Mouse (Mus musculus): Measurements from ENCODE around the gene Smtnl1. TPM values are rescaled to one million over a fixed set of nuclear protein-coding genes. Genes with fewer than 3 reads are reported as not detected.

Gene Smtnl1
- total and polyA plus RNA-seq, 3 experiments = 0.13 to 1.5 TPM; not detected in 1

DNA sequence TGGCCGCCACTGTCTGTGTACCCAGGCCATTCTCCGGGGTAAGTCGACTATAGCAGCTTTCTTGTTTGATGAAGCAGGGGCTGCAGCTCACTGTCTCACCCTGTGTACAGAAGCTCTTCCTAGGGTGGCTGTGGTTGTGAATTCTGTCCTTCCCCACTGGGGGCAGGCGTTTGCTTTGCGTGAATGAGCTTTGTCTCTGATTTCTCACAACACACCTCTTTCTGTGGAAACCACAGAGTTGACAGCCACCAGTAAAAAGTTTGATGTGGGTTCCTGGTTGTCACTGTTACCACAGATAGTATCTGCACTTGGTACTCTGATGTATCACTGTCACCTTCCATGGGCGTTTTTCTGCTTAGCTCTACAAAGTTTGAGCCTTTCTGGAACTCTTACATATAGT is 43.2 kb downstream of the Smtnl1 start:
- dilution Hi-C loops (cut with MboI; ENCODE audit: extremely low pct_ligation_motif_present, extremely low pct_unique_long_range_greater_than_20kb, low sequenced_read_pairs) = no loop called here
- H3K9ac ChIP-seq (ENCODE audit: insufficient read depth, low read depth) = no peak overlapping the region
- no peak overlapping the region for H3K27ac ChIP-seq (ENCODE audit: insufficient read depth, low read depth)
- H3K9me3 ChIP-seq (replicated peaks; ENCODE audit: low read length) = no peaks in the 10 kb centered on the region
- no peak overlapping the region for H3K4me2 ChIP-seq (ENCODE audit: insufficient read depth, low read depth, poor library complexity, severe bottlenecking)
- peak; percentile 19 for DNase-seq (ENCODE audit: extremely low read depth)
- TF ChIP-seq CTCF (conservative IDR thresholded peaks at IDR 0.05 in 1 of 2, IDR thresholded peaks at IDR 0.05 in 1 of 2; ENCODE audit: low read depth in 2 of 2, low read length in 2 of 2) (peak in 1 of 2 experiments; percentile 51; a peak in 2 of 4 replicates), MAX (IDR thresholded peaks at IDR 0.05; ENCODE audit: low read length) (no peak), RAD21 (IDR thresholded peaks at IDR 0.05; ENCODE audit: low read depth, low read length) (peak; percentile 12)
- peaks cover 0 to 7% of the 10 kb centered on the region in 2 experiments; a peak in 2 of 4 replicates for H3K4me1 ChIP-seq (ENCODE audit: control insufficient read depth in 1 of 2, insufficient read depth in 2 of 2)
- peaks cover 34% of the 10 kb centered on the region for H3K27me3 ChIP-seq (replicated peaks)
- no peaks in the 10 kb centered on the region for H3K36me3 ChIP-seq (replicated peaks in 1 of 2; ENCODE audit: control insufficient read depth in 1 of 2, insufficient read depth in 1 of 2, low read length in 1 of 2)
- no peaks in the 10 kb centered on the region for H3K79me2 ChIP-seq (replicated peaks; ENCODE audit: control insufficient read depth, extremely low read depth, insufficient read depth, poor library complexity, severe bottlenecking)
- no peak overlapping the region for H3K4me3 ChIP-seq (replicated peaks in 1 of 3; ENCODE audit: low read depth in 2 of 3, low read length in 2 of 3, poor library complexity in 1 of 3)
- in situ Hi-C loops (cut with MboI; ENCODE audit: low pct_ligation_motif_present, low pct_unique_long_range_greater_than_20kb, low sequenced_read_pairs) = no loop called here

DNA sequence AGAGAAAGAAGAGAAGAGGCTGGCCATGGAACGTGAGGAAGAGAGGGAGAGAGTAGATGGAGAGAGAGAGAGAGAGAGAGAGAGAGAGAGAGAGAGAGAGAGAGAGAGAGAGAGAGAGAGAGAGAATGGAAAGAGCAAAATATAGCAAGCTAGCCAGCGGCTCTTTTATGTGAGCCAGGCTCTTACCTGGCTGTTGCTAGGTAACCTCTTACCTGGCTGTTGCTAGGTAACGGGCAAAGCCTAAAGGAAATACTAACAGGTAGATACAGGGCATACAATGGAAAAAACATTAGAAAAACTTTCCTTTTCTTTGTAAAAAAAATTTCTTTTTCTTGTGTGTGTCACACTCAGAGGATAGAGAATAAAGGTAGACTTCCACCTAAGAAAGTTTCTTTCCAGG is 44.7 kb downstream of the Smtnl1 start:
- no peak overlapping the region for H3K9ac ChIP-seq (ENCODE audit: insufficient read depth, low read depth)
- H3K36me3 ChIP-seq (replicated peaks in 1 of 2; ENCODE audit: control insufficient read depth in 1 of 2, insufficient read depth in 1 of 2, low read length in 1 of 2) = no peaks in the 10 kb centered on the region
- in situ Hi-C loops (cut with MboI; ENCODE audit: low pct_ligation_motif_present, low pct_unique_long_range_greater_than_20kb, low sequenced_read_pairs) (no loop called here), dilution Hi-C loops (cut with MboI; ENCODE audit: extremely low pct_ligation_motif_present, extremely low pct_unique_long_range_greater_than_20kb, low sequenced_read_pairs) (no loop called here)
- H3K27ac ChIP-seq (ENCODE audit: insufficient read depth, low read depth) = no peak overlapping the region
- no peak overlapping the region for H3K4me2 ChIP-seq (ENCODE audit: insufficient read depth, low read depth, poor library complexity, severe bottlenecking)
- H3K79me2 ChIP-seq (replicated peaks; ENCODE audit: control insufficient read depth, extremely low read depth, insufficient read depth, poor library complexity, severe bottlenecking) = no peaks in the 10 kb centered on the region
- H3K4me1 ChIP-seq (ENCODE audit: control insufficient read depth in 1 of 2, insufficient read depth in 2 of 2) = no peaks in the 10 kb centered on the region
- no peak overlapping the region for H3K4me3 ChIP-seq (replicated peaks in 1 of 3; ENCODE audit: low read depth in 2 of 3, low read length in 2 of 3, poor library complexity in 1 of 3)
- H3K27me3 ChIP-seq (replicated peaks) = peaks cover 46% of the 10 kb centered on the region
- no peak for DNase-seq (ENCODE audit: extremely low read depth)
- TF ChIP-seq NRF1 (IDR thresholded peaks at IDR 0.05; ENCODE audit: low read depth, low read length) (no peak), NELFE (IDR thresholded peaks at IDR 0.05; ENCODE audit: low read depth, low read length) (no peak), GABPA (IDR thresholded peaks at IDR 0.05; ENCODE audit: insufficient replicate concordance, low read depth, low read length) (no peak), JUND (conservative IDR thresholded peaks at IDR 0.05; ENCODE audit: low read depth, low read length) (no peak), CHD2 (IDR thresholded peaks at IDR 0.05; ENCODE audit: low read length) (no peak), MXI1 (IDR thresholded peaks at IDR 0.05; ENCODE audit: low read depth, low read length) (no peak), MAFK (IDR thresholded peaks at IDR 0.05; ENCODE audit: insufficient replicate concordance, low read length) (no peak), IRF4 (IDR thresholded peaks at IDR 0.05; ENCODE audit: low read depth, low read length) (no peak), ELF1 (IDR thresholded peaks at IDR 0.05; ENCODE audit: low read depth, low read length) (no peak), JUN (IDR thresholded peaks at IDR 0.05; ENCODE audit: insufficient read depth, low read depth, low read length) (no peak), ZC3H11A (IDR thresholded peaks at IDR 0.05; ENCODE audit: low read depth, low read length) (no peak), MEF2A (IDR thresholded peaks at IDR 0.05; ENCODE audit: borderline replicate concordance, low read depth, low read length) (no peak), CTCF (conservative IDR thresholded peaks at IDR 0.05 in 1 of 2, IDR thresholded peaks at IDR 0.05 in 1 of 2; ENCODE audit: low read depth in 2 of 2, low read length in 2 of 2) (no peak), ZNF384 (IDR thresholded peaks at IDR 0.05; ENCODE audit: low read depth, low read length) (no peak), USF1 (IDR thresholded peaks at IDR 0.05; ENCODE audit: low read depth, low read length) (no peak), POLR2AphosphoS2 (IDR thresholded peaks at IDR 0.05; ENCODE audit: low read depth, low read length) (no peak), ZKSCAN1 (IDR thresholded peaks at IDR 0.05; ENCODE audit: borderline replicate concordance, low read depth, low read length) (no peak), SMC3 (IDR thresholded peaks at IDR 0.05; ENCODE audit: low read depth, low read length) (no peak), ZMIZ1 (IDR thresholded peaks at IDR 0.05; ENCODE audit: low read depth, low read length) (no peak)
- no peaks in the 10 kb centered on the region for H3K9me3 ChIP-seq (replicated peaks; ENCODE audit: low read length)

Data from CH12.LX (cell line).